Mouse (Mus musculus) lung, adult 2 months (tissue): Measurements from ENCODE around the gene Dapp1.

Experiments
- CTCF ChIP-seq: fragments of 200-500 bp; IDR thresholded peaks from 2 replicates; pipeline ENCODE4 v1.5.1; 2011; ENCODE audit warnings: mild to moderate bottlenecking, low read length, control low read depth; ENCODE audit not compliant: insufficient read depth
- POLR2A ChIP-seq: fragments of 200-500 bp; IDR thresholded peaks from 2 replicates; pipeline ENCODE4 v1.6.1; 2011; ENCODE audit warnings: low read depth, mild to moderate bottlenecking, control low read depth, low read length, borderline replicate concordance; ENCODE audit errors: extremely low read depth

GRCm38 (mm10) chr3:137919398-137919797, 61.9 kb downstream of the Dapp1 start:
- TF ChIP-seq CTCF (no peak), POLR2A (no peak)
